Mouse (Mus musculus): Measurements from ENCODE around the gene Platr17. TPM values are rescaled to one million over a fixed set of nuclear protein-coding genes. Genes with fewer than 3 reads are reported as not detected.
A peak's percentile ranks its signal among the peaks of the same experiment; 100 is the strongest.
"Not testable (repeated sequence)": the region's sequence is repeated elsewhere in the genome, so short reads cannot be mapped to it uniquely, and the experiment has no call there.

Platr17 gene
- polyA plus RNA-seq, 1 experiment from 2014 or later: 0.30 TPM

DNA sequence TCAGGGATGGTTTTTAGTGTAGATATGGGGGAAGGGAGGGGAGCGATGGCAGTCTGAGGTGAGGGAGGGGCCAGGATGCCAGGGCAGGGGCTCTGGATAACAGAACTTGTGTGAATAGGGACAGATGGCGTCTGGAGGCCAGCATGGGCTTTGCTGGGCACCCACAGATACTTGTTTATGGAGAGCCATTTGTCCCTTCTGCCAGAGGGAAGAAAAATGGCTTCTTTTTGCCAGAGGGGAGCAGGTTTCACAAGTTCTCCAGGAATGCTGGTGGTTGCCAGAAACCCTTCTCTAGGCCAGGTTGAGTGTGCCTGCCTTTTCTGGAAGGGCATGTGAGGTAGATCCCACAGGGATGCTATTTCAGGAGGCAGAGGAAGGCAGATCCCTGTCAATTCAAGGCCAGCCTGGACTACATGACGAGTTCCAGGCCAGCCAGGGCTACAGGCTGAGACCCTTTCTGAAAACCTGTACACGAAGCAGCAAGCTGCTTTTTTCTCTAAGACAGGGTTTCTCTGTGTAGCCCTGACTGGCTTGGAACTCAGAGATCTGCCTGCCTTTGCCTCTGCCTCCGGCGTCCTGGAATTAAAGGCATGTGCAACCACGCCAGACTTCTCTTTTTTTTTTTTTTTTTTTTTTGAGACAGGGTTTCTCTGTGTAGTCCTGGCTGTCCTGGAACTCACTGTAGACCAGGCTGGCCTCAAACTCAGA is 4.5 kb upstream of the Platr17 start:
- Histone ChIP-seq H3K36me3 (ENCODE audit: control insufficient read depth, insufficient read depth) (no peaks in the 10 kb centered on the region), H3K27me3 (ENCODE audit: control insufficient read depth, insufficient read depth, low read length) (no peaks in the 10 kb centered on the region), H3K4me1 (ENCODE audit: control insufficient read depth, insufficient read depth, low read length) (no peaks in the 10 kb centered on the region), H3K4me3 (ENCODE audit: low read length) (no peak overlapping the region), H3K9ac (ENCODE audit: low read length) (no peak overlapping the region), H3K27ac (ENCODE audit: low read length) (no peak overlapping the region), H3K9me3 (replicated peaks; ENCODE audit: control insufficient read depth, low read length) (no peaks in the 10 kb centered on the region), H3K4me2 (ENCODE audit: low read depth, low read length) (no peak overlapping the region)
- 57% methylated on average over 7 of the region's 7 CpGs for WGBS
- no peak for ATAC-seq (replicated peaks; ENCODE audit: extremely low read depth, insufficient read depth, low FRiP score)

DNA sequence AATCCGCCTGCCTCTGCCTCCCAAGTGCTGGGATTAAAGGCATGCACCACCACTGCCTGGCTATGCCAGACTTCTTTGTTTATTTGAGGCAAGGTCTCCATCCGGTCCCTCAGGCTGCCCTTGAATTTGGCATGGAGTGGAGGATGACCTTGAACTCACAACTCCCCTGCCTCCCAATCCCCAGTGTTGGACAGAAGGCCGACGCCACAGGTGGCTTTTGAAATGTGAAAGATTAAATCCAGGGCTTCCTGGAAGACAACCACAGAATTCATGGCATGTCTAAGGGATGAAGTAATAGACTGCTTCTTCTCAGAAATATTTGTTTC is 4.0 kb upstream of the Platr17 start:
- no peak for ATAC-seq (replicated peaks; ENCODE audit: extremely low read depth, insufficient read depth, low FRiP score)
- 71% methylated on average over 4 of the region's 4 CpGs for WGBS

DNA sequence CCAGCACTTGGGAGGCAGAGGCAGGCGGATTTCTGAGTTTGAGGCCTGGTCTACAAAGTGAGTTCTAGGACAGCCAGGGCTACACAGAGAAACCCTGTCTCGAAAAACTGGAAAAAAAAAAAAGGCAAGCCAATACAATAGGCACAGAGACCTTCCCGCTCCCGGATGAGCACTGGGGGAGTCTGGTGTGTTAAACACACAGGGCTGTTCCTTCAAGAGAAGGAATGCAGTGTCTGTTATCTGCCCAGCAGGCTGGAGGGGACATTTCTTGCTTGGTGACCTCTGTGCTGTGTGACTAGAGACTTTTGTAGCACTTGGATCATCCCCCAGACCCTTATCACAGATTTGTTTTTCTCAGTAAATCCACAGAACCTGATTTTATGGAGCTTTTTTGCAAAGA is 3.3 kb upstream of the Platr17 start:
- Histone ChIP-seq H3K4me2 (ENCODE audit: low read depth, low read length) (no peak overlapping the region), H3K4me1 (ENCODE audit: control insufficient read depth, insufficient read depth, low read length) (no peaks in the 10 kb centered on the region), H3K27me3 (ENCODE audit: control insufficient read depth, insufficient read depth, low read length) (no peaks in the 10 kb centered on the region), H3K4me3 (ENCODE audit: low read length) (no peak overlapping the region), H3K36me3 (ENCODE audit: control insufficient read depth, insufficient read depth) (no peaks in the 10 kb centered on the region), H3K27ac (ENCODE audit: low read length) (no peak overlapping the region; the same call in 1 of the 2 replicates), H3K9me3 (replicated peaks; ENCODE audit: control insufficient read depth, low read length) (no peaks in the 10 kb centered on the region), H3K9ac (ENCODE audit: low read length) (no peak overlapping the region)
- ATAC-seq (replicated peaks; ENCODE audit: extremely low read depth, insufficient read depth, low FRiP score): no peak
- 72% methylated on average over 4 of the region's 4 CpGs for WGBS

More for the DNA sequence above, 4.0 kb upstream of the Platr17 start:
- H3K9ac ChIP-seq (ENCODE audit: low read length): no peak overlapping the region
- no peaks in the 10 kb centered on the region for H3K9me3 ChIP-seq (replicated peaks; ENCODE audit: control insufficient read depth, low read length)
- H3K4me1 ChIP-seq (ENCODE audit: control insufficient read depth, insufficient read depth, low read length): no peaks in the 10 kb centered on the region
- H3K4me2 ChIP-seq (ENCODE audit: low read depth, low read length): no peak overlapping the region
- H3K4me3 ChIP-seq (ENCODE audit: low read length): no peak overlapping the region
- no peaks in the 10 kb centered on the region for H3K36me3 ChIP-seq (ENCODE audit: control insufficient read depth, insufficient read depth)
- no peaks in the 10 kb centered on the region for H3K27me3 ChIP-seq (ENCODE audit: control insufficient read depth, insufficient read depth, low read length)
- H3K27ac ChIP-seq (ENCODE audit: low read length): no peak overlapping the region; the same call in 1 of the 2 replicates

DNA sequence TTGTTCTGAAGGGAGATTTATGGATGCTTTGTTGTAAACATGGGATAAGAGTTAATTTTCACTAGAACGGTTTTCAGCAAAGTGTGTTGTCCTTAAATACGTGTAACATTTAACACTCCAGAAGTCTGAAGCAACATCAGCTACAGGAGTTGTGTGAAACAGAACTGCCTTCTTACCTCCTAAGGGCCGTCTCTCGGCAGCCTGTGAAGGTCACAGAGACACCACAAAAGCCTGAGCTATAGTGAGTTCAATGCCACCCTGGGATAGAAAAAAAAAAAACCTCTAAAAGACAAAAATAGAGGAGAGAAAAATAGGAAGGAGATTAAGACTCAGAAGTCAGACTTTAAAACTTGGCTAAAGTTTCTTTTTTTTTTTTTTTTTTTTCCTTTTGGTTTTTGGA is 2.9 kb upstream of the Platr17 start:
- Histone ChIP-seq H3K36me3 (ENCODE audit: control insufficient read depth, insufficient read depth) (no peaks in the 10 kb centered on the region), H3K9ac (ENCODE audit: low read length) (no peak overlapping the region), H3K27ac (ENCODE audit: low read length) (peak overlapping the region; percentile 62), H3K27me3 (ENCODE audit: control insufficient read depth, insufficient read depth, low read length) (no peaks in the 10 kb centered on the region), H3K4me1 (ENCODE audit: control insufficient read depth, insufficient read depth, low read length) (no peaks in the 10 kb centered on the region), H3K4me2 (ENCODE audit: low read depth, low read length) (no peak overlapping the region), H3K4me3 (ENCODE audit: low read length) (no peak overlapping the region), H3K9me3 (replicated peaks; ENCODE audit: control insufficient read depth, low read length) (no peaks in the 10 kb centered on the region)
- WGBS: 56% methylated on average over 4 of the region's 4 CpGs
- ATAC-seq (replicated peaks; ENCODE audit: extremely low read depth, insufficient read depth, low FRiP score): no peak

DNA sequence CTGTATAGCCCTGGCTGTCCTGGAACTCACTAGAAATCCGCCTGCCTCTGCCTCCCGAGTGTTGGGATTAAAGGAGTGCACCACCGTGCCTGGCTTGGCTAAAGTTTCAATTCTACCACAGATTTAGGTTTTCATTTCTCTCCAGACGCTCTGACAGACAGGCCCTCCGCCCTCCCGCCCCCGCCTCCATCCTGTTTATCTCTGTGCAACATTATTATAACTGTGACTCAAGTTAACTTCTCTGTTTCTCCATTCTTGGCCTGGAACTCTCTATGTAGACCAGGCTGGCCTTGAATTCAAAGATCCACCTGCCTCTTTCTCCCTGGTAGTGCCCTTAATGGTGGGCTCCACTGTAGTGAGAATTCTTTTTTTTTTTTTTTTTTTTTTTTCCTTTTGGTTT is 2.4 kb upstream of the Platr17 start:
- Histone ChIP-seq H3K9ac (ENCODE audit: low read length) (no peak overlapping the region), H3K27me3 (ENCODE audit: control insufficient read depth, insufficient read depth, low read length) (no peaks in the 10 kb centered on the region), H3K9me3 (replicated peaks; ENCODE audit: control insufficient read depth, low read length) (no peaks in the 10 kb centered on the region), H3K4me2 (ENCODE audit: low read depth, low read length) (no peak overlapping the region), H3K27ac (ENCODE audit: low read length) (no peak overlapping the region), H3K4me3 (ENCODE audit: low read length) (no peak overlapping the region), H3K4me1 (ENCODE audit: control insufficient read depth, insufficient read depth, low read length) (no peaks in the 10 kb centered on the region), H3K36me3 (ENCODE audit: control insufficient read depth, insufficient read depth) (no peaks in the 10 kb centered on the region)
- WGBS: 81% methylated on average over 7 of the region's 7 CpGs
- ATAC-seq (replicated peaks; ENCODE audit: extremely low read depth, insufficient read depth, low FRiP score): no peak

DNA sequence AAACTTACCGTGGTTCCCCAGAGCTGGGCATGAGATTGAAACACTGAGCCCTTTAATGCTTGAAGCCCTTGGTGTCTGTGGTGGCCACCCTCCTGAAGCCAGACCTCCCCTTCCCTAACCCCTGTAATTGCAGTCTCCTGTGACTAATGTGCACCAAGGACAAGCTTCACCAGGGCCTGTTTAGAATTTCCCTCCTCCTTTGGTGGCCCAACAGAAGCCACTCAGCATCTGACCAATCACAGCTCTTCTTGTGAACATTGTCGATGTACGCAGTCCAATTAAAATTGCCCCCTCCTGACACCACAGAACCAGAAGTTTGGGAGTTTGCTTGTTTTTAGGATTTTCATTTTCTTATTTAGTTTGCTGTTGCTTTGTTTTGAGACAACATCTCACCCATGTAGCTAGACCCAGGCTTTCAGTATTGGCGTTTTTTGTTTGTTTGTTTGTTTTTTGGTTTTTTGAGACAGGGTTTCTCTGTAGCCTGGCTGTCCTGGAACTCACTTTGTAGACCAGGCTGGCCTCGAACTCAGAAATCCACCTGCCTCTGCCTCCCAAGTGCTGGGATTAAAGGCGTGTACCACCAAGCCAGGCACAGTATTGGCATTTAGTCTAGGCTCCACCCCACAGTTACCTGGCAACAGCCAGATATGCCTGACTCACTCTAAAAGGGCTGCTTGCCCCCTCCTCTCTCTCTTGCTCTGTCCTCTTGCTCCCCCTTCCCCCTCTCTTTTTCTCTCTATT is 854 bp upstream of the Platr17 start:
- H3K4me3 ChIP-seq (ENCODE audit: low read length); H3K27me3 ChIP-seq (ENCODE audit: control insufficient read depth, insufficient read depth, low read length); H3K9me3 ChIP-seq (replicated peaks; ENCODE audit: control insufficient read depth, low read length); H3K36me3 ChIP-seq (ENCODE audit: control insufficient read depth, insufficient read depth); H3K27ac ChIP-seq (ENCODE audit: low read length); H3K4me2 ChIP-seq (ENCODE audit: low read depth, low read length); H3K9ac ChIP-seq (ENCODE audit: low read length); H3K4me1 ChIP-seq (ENCODE audit: control insufficient read depth, insufficient read depth, low read length); ATAC-seq (replicated peaks; ENCODE audit: extremely low read depth, insufficient read depth, low FRiP score): not testable (repeated sequence)
- WGBS: 72% methylated on average over 6 of the region's 6 CpGs

DNA sequence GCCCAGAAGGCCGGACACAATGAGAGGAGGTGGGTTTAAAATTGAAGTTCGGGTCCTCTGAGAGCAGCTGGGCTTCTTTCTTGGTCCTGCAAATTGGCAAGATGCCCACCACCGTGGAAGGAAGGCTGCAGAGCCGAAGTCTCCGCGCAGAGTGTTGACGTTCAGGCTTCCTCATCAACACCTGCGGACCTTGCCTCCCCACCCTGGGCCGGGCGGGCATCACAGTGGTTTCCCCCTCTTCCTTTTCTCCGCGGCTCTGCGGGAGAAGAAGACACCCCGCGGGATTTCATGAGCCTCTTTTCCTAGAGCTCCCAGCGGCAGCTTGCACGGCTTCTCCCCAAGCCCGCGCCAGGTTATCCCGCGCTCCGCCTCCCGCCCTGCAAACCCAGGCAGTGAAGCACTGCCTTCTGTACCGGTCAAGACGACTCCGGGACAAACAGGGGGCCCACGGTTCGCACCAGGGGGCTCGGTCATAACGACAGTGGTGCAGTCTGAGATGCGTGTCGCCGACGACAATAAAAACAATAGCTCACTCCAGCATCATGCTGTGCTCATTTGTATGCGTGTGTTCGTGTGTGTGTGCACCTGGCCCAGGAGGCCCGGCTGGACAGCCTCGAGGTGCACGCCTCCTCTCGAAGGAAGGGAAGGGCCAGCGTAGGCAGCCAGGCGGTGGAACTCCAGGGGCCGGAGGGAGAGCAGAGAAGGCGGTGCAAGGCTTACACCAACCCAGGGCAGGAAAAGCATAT is 3.6 kb downstream of the Platr17 start:
- Histone ChIP-seq H3K9ac (ENCODE audit: low read length) (peak overlapping the region; percentile 73), H3K36me3 (ENCODE audit: control insufficient read depth, insufficient read depth) (peaks cover 23% of the 10 kb centered on the region), H3K4me2 (ENCODE audit: low read depth, low read length) (peak overlapping the region; percentile 94), H3K4me3 (ENCODE audit: low read length) (peak overlapping the region; percentile 77), H3K27ac (ENCODE audit: low read length) (peak overlapping the region; percentile 70), H3K4me1 (ENCODE audit: control insufficient read depth, insufficient read depth, low read length) (peaks cover 7% of the 10 kb centered on the region), H3K9me3 (replicated peaks; ENCODE audit: control insufficient read depth, low read length) (no peaks in the 10 kb centered on the region), H3K27me3 (ENCODE audit: control insufficient read depth, insufficient read depth, low read length) (no peaks in the 10 kb centered on the region)
- peak; percentile 46 for ATAC-seq (replicated peaks; ENCODE audit: extremely low read depth, insufficient read depth, low FRiP score)
- WGBS: under 1% methylated on average over 43 of the region's 44 CpGs

DNA sequence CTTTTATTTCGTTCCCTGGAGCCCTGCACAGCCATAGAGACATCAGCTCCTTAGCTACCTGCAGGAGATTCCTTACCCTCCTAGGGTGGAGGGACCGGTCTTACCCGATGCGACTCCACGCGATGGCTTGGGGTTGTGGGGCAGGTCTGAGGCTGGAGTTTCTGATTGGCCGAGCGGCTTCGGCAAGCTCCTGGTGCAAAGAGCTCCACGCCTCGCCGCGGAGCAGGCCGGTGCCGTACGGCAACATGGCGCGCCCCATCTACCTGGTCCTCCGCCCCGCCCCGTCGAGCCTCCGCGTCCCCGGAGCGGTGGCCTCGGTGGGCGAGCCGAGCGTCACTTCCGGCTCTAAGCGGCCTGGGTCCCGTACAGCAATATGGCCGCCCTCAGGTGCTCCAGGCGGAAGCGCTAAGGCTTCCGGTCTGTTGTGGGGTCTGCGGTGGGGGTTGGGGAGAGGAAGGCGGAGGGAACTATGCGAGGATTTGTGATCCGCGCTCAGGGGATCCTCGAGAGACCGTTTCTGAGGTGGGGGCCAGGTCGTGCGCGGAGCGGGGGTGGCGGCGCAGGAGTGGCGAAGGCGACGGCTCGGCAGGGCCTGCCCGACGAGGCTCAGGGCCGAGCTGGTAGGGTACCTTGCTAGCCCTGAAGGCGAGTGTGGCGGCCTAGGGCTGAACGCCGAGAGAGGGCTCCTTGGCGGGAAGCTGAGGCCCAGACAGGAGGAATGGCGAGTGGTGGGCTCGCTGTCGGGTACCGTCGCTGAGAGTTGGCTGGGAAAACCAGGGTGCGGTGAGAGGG is 4.3 kb downstream of the Platr17 start, which contains the start of gene Daxx:
Gene Daxx (plus strand): TSS at position 338 of the 792 bp plus-strand sequence.
- Histone ChIP-seq H3K27ac (ENCODE audit: low read length) (peak within 1 kb of the TSS; percentile 89), H3K4me1 (ENCODE audit: control insufficient read depth, insufficient read depth, low read length) (peaks cover 7% of the 10 kb centered on the region), H3K9me3 (replicated peaks; ENCODE audit: control insufficient read depth, low read length) (no peaks in the 10 kb centered on the region), H3K4me2 (ENCODE audit: low read depth, low read length) (peak within 1 kb of the TSS; percentile 94), H3K9ac (ENCODE audit: low read length) (peak within 1 kb of the TSS; percentile 90), H3K27me3 (ENCODE audit: control insufficient read depth, insufficient read depth, low read length) (no peaks in the 10 kb centered on the region), H3K36me3 (ENCODE audit: control insufficient read depth, insufficient read depth) (peaks cover 30% of the 10 kb centered on the region), H3K4me3 (ENCODE audit: low read length) (peak within 1 kb of the TSS; percentile 77)
- under 1% methylated on average over 68 of the region's 68 CpGs for WGBS
- ATAC-seq (replicated peaks; ENCODE audit: extremely low read depth, insufficient read depth, low FRiP score): peak; percentile 96

All from heart, embryonic 16.5 days (tissue).